Mouse (Mus musculus): ENCODE results near the gene Ubap2. TPM values are rescaled to one million over a fixed set of nuclear protein-coding genes. Genes with fewer than 3 reads are reported as not detected.
A peak's percentile ranks its signal among the peaks of the same experiment; 100 is the strongest.

Gene Ubap2
- total RNA-seq (2021) = 42.1 and 44.8 TPM in 2 replicates
- long read RNA-seq, experiment 1, full-length matches to known transcripts = 8 of 28 reads
- long read RNA-seq, experiment 1, partial matches to known transcripts = 10 of 28 reads
- long read RNA-seq, experiment 1, other reads (novel, unspliced or antisense) = 10 of 28 reads
- long read RNA-seq, experiment 2, full-length matches to known transcripts = 15 of 33 reads
- long read RNA-seq, experiment 2, partial matches to known transcripts = 10 of 33 reads
- long read RNA-seq, experiment 2, other reads (novel, unspliced or antisense) = 8 of 33 reads

DNA sequence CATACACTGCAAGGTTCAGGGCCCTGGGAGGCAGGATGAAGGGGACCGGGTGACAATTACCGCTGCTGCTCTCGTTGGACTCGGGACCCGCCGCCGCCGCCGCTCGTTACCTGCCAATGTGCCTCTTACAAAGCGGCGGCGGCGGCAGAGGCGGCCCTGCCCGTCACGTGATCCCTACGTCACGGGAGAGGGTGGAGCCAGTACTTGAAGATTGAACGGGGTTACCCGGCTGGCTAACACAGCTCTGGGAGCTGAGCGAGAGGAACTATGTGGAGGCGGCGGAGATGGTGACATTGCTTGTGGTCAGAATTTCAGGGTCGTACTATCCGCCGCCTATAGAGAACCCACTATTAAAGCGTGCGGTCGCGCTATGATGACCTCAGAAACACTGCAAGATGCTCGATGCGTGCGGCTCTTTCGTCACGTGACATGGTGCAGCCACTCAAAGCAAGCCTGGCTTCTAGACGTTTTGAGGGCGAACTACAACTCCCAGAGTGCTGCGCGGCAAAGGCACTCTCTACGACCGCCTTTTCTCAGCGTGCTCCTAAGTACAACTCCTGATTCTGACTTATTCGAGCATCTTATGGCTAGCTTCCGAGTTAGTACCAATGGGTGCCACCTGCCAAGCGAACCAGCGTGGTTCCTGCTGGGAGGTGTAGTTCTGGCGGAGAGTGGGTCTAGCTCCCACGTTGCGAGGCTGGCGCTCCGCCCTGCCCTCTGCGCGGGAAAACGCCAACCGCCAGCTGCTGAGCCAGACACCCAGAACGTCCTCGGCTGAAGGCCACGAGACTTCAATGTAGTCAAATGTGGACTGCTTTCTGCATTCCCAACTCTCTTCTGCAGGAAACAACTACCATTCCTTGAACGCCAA lies at the start of gene Ubap2:
Gene Ubap2 (minus strand): TSS at position 165 of the 871 bp plus-strand sequence.
- DNase-seq = peak; percentile 96

DNA sequence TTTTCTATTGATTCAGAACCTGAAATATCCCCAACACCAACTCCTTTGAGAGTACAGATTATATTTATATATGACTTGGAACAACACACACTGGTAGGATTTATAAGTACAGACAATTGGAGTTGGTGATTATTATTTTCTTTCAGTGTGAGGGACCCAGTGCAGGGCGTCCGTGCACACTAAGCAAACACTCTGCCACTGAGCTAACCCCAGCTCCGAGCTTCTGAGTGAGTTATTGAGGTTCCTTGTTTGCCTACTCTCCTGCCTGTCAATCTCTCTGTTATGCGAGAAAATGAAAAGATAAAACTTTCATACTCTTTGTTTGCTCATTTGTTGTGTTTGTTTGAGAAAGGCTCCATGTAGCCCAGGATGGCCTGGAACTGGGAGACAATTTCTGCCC lies 46.0 kb upstream of the Ubap2 start:
- no peak for DNase-seq

DNA sequence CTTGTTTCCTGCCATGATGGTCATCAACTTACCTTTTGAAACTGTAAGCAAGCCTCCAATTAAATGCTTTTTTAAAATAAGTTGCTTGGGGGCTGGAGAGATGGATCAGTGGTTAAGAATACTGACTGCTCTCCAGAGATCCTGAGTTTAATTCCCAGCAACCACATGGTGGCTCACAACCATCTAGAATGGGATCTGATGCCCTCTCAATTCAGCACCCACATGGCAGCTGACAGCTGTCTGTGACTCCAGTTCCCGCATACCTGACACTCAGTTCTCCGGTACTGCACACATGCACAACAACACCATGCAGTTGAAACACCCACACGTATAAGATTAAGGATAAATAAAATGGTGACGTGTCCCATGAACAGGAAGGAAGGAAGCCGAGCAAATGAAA lies 43.3 kb upstream of the Ubap2 start:
- no peak for DNase-seq

DNA sequence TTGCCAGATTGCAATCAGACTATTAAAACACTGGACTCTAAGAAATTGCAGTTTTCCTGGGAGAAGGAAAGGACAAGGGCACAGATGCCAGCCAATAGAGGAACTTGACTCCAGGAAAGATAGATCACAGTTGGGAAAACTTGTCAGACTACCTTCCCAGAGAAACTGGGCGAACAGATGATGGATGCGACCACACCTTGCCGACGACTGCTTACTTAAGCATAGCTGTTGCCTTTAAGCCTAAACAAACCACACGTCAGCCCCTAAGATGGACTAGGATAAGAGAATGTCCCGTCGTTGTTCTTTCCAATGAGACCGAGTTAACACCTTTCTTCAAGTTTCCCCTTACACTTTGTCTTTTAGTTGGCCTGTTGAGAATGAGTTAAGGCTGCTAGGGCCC lies 40.2 kb upstream of the Ubap2 start:
- no peak for DNase-seq

DNA sequence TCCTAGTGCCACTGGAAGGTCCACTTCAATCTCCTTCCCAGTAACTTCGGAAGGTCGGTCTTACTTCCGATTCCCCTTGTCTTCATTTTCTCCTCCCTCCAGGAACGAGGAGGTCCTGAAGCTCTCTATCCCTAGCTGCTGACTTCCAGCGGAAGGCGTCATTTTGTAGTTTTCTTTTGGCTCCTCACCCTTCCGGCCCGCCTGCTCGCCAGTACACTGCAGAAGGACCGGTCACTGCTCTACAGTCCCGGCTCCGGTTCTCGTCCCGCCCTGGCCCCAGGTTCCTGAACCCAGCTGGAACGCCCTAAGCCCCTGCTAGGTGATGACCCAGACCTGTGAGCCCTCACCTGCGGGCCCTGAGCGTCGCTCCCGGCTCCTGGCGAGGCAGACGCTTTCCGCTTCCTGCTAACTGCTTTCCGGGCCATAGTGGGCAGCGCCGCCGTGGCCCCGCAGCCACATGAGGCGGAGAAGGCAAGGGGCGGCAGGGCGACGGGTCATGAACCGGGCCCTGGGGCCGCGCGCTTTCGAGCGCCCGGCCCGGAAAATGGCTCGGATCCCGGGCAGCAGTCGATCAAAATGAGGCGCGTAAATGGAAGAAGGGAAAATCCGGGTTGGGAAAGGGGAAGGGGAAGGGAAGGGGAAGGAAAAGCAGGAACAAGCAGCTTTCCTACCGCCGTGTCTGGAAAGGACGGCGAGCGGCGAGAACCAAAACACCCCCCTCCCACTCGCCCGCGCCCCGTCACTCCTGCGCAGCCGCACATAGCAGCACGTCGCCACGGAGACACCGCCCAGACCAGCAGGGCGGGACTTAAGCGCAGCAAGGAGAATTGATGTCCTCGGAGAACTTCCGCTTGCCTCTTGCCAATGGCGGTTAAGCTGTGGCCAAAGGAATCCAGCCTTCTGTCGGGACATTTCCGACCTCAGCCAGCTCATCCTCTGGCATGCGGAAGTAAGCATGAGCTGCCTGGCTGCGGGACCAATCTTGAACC lies 39.5 kb upstream of the Ubap2 start, which contains the start of gene Dcaf12:
Gene Dcaf12 (minus strand): TSS at position 749 of the 989 bp plus-strand sequence.
- peak; percentile 98 for DNase-seq

DNA sequence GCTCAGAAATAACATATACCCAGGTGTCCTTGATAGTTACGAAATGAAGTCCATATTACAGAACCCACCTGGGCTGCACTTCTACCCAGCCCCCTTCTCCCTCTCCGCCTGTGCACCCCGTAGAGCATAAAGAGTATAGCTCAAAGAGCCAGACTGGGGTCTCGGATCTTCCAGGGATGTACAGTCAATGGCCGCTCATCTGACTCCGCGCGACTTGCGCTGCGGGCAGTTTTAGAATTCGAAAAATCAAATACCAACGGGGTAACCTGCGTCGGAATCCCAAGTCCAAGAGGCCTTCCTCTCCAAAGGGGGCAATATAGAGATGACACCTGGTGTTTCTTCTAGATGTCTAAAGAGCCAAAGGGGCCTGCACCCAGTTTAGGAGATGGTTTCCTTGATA lies 38.8 kb upstream of the Ubap2 start:
- no peak for DNase-seq

DNA sequence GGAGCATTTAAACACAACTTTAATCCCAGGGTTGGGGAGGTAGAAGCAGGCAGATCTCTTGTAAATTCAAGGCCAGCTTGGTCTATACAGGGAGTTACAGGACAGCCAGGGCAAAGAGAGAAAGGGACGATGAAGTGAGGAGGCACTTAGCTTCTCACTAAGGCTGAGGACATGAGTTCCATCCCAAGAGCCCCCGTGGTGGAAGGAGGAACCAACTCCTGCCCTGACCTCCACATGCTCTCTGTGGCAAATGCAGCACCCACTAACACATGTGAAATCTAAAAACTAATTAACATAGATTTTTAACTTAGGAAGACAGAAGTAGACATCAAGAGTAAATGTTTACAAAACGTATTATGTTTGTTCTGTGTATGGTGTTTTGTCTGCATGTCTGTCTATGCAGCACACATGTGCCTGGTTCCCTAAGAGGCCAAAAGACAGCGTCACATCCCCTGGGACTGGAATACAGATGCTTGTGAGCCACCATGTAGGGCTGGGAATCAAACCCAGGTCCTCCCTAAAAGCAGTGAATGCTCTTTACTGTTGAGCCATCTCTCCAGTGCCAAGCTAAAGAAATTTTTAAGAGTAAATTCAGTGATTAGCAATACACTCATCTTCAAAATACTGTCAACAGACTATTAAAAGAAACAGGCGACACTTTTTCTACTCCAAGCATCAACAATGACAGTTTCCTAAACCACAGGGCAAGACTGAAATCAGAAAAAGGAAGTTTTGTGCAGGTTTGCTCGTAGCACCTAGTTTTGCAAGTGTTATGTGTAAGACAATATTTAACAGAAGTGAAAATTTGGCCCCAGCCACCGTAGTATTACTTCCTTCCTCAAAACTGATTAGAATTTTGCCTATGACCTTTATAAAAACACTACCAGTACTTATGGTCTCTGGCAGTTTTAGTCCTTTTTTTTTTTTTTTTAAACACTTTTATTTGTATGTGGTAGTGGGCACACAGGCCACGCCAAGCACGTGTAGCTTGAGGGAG lies 35.9 kb upstream of the Ubap2 start:
- DNase-seq = no peak

DNA sequence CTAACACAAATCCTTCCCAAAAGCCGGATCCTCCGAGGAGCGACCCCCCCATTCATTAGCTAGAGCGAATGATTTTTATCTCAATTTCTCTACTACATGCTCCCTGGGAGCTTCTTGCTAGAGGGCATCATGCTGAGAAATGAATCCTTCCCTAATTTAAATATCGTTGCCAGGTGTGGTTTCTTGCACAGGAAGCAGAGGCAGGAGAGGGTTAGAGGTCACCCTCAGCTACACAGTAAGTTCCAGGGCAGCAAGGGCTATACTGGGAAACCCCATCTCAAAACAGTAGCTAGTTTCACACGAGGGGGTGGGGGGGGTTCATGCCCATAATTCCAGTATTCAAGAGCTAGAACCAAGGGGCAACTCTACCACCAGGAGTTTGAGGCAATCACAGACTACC lies 32.5 kb upstream of the Ubap2 start:
- no peak for DNase-seq

DNA sequence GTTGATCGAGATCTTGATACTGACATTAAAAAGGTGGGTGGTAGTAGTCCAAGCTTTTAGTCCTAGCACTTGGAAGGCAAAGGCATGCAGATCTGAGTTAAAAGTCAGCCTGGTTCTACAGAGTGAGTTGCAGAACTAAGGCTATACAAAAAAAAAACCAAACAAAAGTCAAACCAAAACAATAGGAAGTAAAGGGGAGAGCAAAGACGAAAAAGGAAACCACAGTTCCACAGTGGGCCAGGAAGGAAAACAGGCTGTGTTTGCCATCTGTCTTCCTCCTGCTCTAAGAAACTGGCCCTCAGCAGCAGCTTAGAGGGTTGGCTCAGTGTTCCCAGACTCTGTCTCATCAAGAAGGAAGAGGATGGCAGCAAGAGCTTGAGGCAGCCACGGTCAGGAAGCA lies 29.4 kb upstream of the Ubap2 start:
- DNase-seq = no peak

DNA sequence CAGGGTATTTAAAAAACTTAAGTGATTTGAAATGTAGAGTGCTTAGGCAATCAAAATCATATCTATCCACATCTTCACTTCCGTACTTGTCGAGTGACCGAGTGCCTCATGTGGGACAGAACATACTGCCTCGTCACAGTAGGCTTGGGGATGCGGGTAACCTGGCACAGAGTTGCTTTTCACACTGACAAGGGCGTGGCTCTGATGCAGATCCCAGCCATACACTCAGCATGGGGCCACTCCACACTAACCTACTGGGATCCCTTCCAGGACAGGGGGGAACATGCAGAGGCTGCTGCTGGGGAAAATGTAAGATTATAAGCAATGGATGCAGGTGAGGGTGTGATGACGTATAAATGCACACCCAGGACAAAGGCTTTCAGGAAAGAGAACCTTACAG lies 28.7 kb upstream of the Ubap2 start:
- no peak for DNase-seq

DNA sequence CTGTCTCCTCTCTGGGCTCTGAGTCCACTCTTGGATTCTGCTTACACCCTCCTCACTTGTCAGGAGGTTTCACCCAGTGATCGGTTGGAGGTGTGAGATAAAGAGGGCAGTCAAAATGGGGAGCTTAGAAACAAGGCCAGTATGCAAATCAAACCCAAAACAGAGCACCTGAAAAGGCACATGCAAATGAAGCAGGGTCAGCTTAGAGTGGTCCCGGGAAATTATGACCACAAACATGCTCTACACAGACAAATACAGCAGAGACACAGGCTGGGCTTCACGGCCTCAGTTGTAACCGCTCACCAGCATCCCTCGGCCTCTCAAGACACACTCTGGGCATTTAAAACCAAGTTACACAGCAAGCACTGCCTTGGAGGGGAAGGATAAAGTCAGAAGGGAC lies 24.0 kb upstream of the Ubap2 start:
- no peak for DNase-seq

DNA sequence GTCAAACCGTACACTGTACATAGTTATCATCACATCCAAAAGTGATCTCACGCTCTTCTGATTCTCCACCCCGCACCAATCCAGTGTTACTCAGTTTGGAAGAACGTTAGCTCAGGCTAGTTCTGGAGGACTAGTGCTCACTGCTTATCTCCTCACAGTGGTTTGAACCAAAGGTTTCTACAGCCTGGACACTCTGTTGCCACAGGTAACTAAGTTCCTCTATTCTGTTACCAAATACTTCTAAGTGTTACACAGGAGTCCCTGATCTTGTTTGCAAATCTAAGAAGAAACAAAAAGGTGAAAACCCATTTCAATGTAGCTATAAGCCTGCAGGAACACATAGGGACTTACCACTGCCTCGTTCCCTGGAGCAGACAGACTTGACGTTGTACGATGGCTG lies 21.0 kb upstream of the Ubap2 start:
- DNase-seq = no peak

DNA sequence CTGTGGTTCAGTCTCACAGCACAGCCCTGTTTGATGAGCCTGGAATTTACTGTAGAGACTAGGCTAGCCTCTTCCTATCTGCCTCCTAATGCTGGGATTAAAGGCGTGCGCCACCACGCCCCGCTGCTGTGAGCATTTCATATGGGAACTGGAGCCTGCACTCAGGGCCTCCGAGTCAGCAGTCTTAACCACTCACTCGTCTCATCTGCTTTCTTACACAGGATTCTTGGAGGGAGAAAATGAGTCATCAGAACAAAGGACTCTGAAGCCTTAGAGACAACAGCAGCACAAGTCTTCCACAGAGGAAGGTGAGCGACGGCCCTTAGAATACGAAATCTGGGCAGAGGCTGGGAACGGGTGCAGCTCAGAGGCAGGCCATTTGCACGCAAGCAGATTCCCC lies 20.6 kb upstream of the Ubap2 start:
- DNase-seq = no peak

DNA sequence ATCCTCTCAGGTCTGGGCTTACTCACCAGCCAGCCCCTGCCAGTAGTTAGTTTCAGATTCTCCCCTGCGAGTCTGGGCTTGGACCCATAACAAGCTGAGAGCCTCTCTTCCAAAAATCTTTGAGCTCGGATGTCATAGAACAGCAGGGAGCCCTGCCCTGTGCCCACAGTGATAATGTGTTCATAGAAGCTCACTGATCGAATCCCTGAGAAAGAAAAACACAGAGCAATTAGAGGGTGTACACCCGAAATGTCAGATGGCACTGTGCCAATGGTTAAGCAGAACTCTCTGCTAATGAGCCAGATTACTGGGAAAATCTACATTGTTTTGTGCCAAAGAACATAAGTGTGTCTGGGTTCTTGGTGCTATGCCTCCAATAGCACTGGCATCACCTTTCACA lies 19.0 kb upstream of the Ubap2 start:
- DNase-seq = no peak

DNA sequence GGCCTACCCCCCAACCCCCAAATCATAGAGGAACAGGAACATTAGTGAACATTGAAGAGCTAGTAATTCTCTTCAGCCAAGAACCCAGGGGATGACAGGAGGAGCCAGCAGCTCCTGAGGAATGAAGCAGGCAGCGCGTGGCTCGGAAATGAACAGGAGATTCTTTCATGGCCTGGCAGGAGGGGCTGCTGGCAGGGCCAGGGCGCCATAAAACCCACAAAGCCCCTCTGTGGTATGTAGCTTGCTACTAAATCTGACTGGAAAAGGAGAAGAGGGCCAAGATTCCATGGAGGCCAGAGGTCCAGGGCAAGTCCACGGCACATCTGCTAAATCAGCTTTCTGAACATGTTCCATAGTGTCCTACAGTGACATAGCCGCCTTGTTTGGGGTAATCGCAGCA lies 14.9 kb upstream of the Ubap2 start:
- DNase-seq = no peak

DNA sequence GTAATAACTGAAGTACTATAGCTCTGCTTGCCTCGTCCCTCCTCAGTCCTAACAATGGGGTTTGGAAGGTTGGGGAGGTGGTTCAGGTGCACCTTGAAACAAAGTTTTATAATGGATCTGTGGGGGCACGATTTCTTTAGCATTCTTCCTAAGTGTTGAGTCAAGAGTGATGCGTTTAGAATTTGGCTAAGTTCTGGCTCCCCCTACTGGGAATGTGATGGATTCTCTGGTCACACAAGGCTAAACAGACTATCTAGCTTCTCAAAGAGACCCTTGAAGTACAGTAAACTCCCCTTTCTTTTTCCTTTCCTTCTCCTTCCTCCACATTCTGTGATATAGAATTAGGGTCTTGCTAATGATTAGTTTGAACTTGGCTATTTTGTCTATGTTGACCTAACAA lies 11.5 kb upstream of the Ubap2 start:
- DNase-seq = peak; percentile 34

DNA sequence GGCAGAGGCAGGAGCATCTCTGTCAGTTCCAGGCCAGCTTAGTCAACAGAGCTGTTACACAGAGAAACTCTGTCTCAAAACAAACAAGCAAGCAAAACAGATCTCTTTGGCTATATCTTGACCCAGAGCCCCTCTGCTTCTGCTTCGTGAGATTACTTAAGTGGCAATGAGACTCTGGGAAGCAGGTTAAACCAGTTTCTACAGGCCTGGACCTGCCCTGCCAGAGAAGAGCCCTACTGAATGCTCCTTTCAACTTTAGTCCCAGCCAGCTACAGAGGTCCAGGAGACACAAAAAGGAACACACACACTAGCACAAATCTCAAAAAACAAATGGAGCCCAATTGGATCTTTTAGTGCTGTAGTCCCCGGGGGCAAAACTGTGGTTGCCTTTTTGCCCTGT lies 9.1 kb upstream of the Ubap2 start:
- DNase-seq = no peak

DNA sequence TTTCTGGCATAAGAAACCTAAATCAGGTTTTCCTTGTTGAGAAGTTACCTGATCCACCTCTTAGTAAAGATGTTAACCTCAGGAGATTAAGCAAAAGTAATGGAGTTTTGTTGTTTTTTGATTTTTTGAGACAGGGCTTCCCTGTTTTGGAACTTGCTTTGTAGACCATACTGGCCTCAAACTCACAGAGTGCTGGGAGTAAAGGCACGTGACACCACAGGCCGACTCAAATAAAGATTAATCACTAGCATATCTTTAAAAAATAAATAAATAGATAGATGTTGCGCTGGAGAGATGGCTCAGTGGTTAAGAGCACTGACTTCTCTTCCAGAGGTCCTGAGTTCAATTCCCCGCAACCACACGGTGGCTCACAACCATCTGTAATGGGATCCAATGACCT lies 983 bp upstream of the Ubap2 start:
- no peak for DNase-seq

DNA sequence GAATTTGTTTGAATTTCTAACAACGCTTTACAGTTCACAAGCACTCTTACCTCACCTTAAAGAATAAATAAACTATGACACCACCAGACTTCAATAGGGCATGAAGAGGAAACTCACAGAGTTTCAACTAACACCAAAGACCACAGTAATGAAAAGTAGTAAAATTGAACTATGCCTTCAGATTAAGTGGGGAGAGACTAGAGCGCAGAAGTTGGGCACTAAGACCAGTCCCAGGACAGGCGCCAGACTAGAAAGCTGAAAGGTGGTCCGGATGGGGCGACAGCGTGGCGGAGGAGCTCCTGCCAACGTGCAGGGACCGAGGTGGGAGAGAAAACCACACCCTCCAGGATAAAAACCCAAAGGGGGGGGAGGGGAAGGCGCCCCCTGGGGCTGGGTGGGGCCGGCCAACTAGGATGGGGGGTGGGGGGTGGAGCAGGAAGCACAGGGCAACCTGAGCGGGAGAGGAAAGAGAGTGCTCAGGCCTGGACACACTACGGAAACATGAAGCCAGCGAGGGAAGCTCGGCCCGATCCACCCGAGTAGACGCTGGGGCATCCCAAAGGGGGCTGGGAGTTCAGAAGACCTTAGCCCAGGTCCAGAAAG lies 466 bp downstream of the Ubap2 start:
- no peak for DNase-seq

DNA sequence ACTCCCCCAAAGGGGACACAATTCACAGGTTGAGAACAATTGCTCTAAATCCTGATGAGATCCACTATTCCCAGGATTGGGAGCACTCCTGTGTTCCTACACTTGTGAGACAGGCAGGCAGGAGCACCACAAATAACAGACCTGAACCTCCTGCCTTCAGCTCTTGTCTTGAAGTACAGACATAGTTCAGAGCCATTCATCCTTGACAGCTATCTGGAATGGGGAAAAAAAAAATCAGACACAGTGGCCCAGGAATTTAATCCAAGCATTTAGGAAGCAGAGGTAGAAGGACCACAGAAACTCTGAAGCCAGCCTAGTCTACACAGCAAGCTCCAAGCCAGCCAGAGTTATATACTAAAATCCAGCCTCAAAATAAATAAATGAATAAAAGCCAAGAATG lies 6.8 kb downstream of the Ubap2 start:
- DNase-seq = no peak

DNA sequence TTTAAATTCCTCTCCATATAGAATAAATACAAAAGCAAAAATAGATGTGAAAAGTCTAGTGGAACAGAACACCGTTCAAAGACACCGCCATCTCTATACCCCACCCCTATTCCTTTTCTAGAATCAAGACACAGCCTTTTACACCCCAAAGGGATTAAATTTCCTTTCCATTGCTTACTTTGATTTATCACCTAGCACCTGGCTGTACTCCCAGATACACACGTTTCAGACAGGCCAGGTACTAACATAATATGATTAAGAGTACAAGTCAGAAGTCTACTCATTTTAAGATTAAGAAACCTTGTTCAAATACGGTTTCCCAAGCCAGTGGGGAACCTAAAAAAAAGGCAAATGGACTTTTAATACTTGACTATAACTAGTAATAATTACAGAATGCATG lies 8.6 kb downstream of the Ubap2 start:
- DNase-seq = no peak
